Mouse (Mus musculus) MEL (cell line): ENCODE measurements around the gene Vps13d. TPM values are rescaled to one million over a fixed set of nuclear protein-coding genes. Genes with fewer than 3 reads are reported as not detected.

ENCODE experiments used
- DNase-seq: peaks from one replicate; pipeline ENCODE4 v3.0.0; 2011; ENCODE audit warnings: low read depth, low spot score
- H3K27ac ChIP-seq: 2 replicates; pipeline ENCODE4 v1.5.1; 2012; ENCODE audit warnings: low read depth, mild to moderate bottlenecking, control low read depth, low read length, moderate library complexity; ENCODE audit not compliant: control insufficient read depth
- H3K27me3 ChIP-seq, 2 experiments: fragments of 150-350 bp in 1 of 2; sonication (generic) in 1 of 2; 2 replicates each; pipeline ENCODE4 v1.6.1; 2012; ENCODE audit warnings: low read length in 2 of 2, mild to moderate bottlenecking in 2 of 2, improper control_type of control experiment in 1 of 2, moderate library complexity in 1 of 2; ENCODE audit not compliant: insufficient read depth in 2 of 2, control insufficient read depth in 1 of 2
- H3K36me3 ChIP-seq, 2 experiments: 2 replicates each; pipeline ENCODE4 v1.6.1; 2012 to 2014; ENCODE audit warnings: low read length in 2 of 2, improper control_type of control experiment in 1 of 2, inconsistent platforms in 1 of 2, mild to moderate bottlenecking in 1 of 2; ENCODE audit not compliant: insufficient read depth in 2 of 2, control insufficient read depth in 1 of 2
- H3K4me1 ChIP-seq, 2 experiments: fragments of 150-350 bp in 1 of 2; sonication (generic) in 1 of 2; 2 replicates each; pipeline ENCODE4 v1.6.1; 2012; ENCODE audit warnings: low read length in 2 of 2, improper control_type of control experiment in 1 of 2, mild to moderate bottlenecking in 1 of 2; ENCODE audit not compliant: insufficient read depth in 2 of 2, control insufficient read depth in 1 of 2
- H3K4me3 ChIP-seq, 2 experiments: fragments of 150-350 bp in 1 of 2; sonication (generic) in 1 of 2; 2 replicates each; pipeline ENCODE4 v1.5.1; 2012; ENCODE audit warnings: low read depth in 2 of 2, low read length in 2 of 2, mild to moderate bottlenecking in 2 of 2, moderate library complexity in 2 of 2, control low read depth in 1 of 2, improper control_type of control experiment in 1 of 2; ENCODE audit not compliant: control insufficient read depth in 1 of 2, insufficient read depth in 1 of 2
- H3K79me2 ChIP-seq: 2 replicates; pipeline ENCODE4 v1.6.1; 2012; ENCODE audit warnings: mild to moderate bottlenecking, low read length, moderate library complexity; ENCODE audit not compliant: control insufficient read depth, poor library complexity, insufficient read depth
- H3K9ac ChIP-seq: 2 replicates; pipeline ENCODE4 v1.6.1; 2012; ENCODE audit warnings: low read depth, mild to moderate bottlenecking, control low read depth, low read length, moderate library complexity; ENCODE audit not compliant: control insufficient read depth, poor library complexity, severe bottlenecking
- H3K9me3 ChIP-seq: fragments of 150-350 bp; sonication (generic); replicated peaks from 2 replicates; pipeline ENCODE4 v1.6.1; 2012; ENCODE audit warnings: mild to moderate bottlenecking, low read length, improper control_type of control experiment, moderate library complexity; ENCODE audit not compliant: insufficient read depth
- BHLHE40 ChIP-seq: IDR thresholded peaks from 2 replicates; pipeline ENCODE4 v1.6.1; 2012; ENCODE audit warnings: low read depth, mild to moderate bottlenecking, inconsistent platforms, low read length, improper control_type of control experiment, borderline replicate concordance
- CHD1 ChIP-seq: IDR thresholded peaks from 2 replicates; pipeline ENCODE4 v1.6.1; 2012; ENCODE audit warnings: low read depth, mild to moderate bottlenecking, inconsistent platforms, low read length, improper control_type of control experiment
- CHD2 ChIP-seq: IDR thresholded peaks from 2 replicates; pipeline ENCODE4 v1.6.1; 2011; ENCODE audit warnings: low read length, improper control_type of control experiment
- CTCF ChIP-seq, 3 experiments: IDR thresholded peaks in 2 of 3; conservative IDR thresholded peaks in 1 of 3; 2 replicates each; pipeline ENCODE4 v1.5.1; 2011 to 2012; ENCODE audit warnings: low read length in 3 of 3, low read depth in 2 of 3, mild to moderate bottlenecking in 2 of 3, improper control_type of control experiment in 1 of 3, inconsistent platforms in 1 of 3, mixed read lengths in 1 of 3, moderate library complexity in 1 of 3; ENCODE audit not compliant: control insufficient read depth in 1 of 3, insufficient read depth in 1 of 3, poor library complexity in 1 of 3, severe bottlenecking in 1 of 3
- E2F4 ChIP-seq: IDR thresholded peaks from 2 replicates; pipeline ENCODE4 v1.6.1; 2011; ENCODE audit warnings: low read depth, low read length, improper control_type of control experiment, borderline replicate concordance
- ELF1 ChIP-seq: IDR thresholded peaks from 2 replicates; pipeline ENCODE4 v1.6.1; 2014; ENCODE audit warnings: low read depth, mild to moderate bottlenecking, inconsistent platforms, low read length, improper control_type of control experiment, moderate library complexity
- EP300 ChIP-seq, 2 experiments: IDR thresholded peaks; 2 replicates each; pipeline ENCODE4 v1.6.1; 2011; ENCODE audit warnings: improper control_type of control experiment in 2 of 2, low read length in 2 of 2, low read depth in 1 of 2, mild to moderate bottlenecking in 1 of 2
- ETS1 ChIP-seq: IDR thresholded peaks from 2 replicates; pipeline ENCODE4 v1.6.1; 2012; ENCODE audit warnings: low read depth, mild to moderate bottlenecking, inconsistent platforms, low read length, improper control_type of control experiment, moderate library complexity
- GABPA ChIP-seq: IDR thresholded peaks from 2 replicates; pipeline ENCODE4 v1.6.1; 2012; ENCODE audit warnings: low read depth, mild to moderate bottlenecking, inconsistent platforms, low read length, improper control_type of control experiment, moderate library complexity
- GATA1 ChIP-seq: IDR thresholded peaks from 2 replicates; pipeline ENCODE4 v1.6.1; 2011; ENCODE audit warnings: low read depth, low read length, improper control_type of control experiment
- HCFC1 ChIP-seq: IDR thresholded peaks from 2 replicates; pipeline ENCODE4 v1.6.1; 2012; ENCODE audit warnings: low read depth, mild to moderate bottlenecking, inconsistent platforms, low read length, improper control_type of control experiment, moderate library complexity
- JUND ChIP-seq: IDR thresholded peaks from 2 replicates; pipeline ENCODE4 v1.6.1; 2011; ENCODE audit warnings: low read depth, mild to moderate bottlenecking, improper control_type of control experiment, low read length
- KAT2A ChIP-seq: conservative IDR thresholded peaks from 2 replicates; pipeline ENCODE4 v1.6.1; 2012; ENCODE audit warnings: low read depth, low read length, improper control_type of control experiment, inconsistent platforms
- MAFK ChIP-seq: IDR thresholded peaks from 2 replicates; pipeline ENCODE4 v1.6.1; 2011; ENCODE audit warnings: low read depth, mild to moderate bottlenecking, low read length, improper control_type of control experiment, borderline replicate concordance
- MAX ChIP-seq: IDR thresholded peaks from 2 replicates; pipeline ENCODE4 v1.6.1; 2011; ENCODE audit warnings: low read length, improper control_type of control experiment
- MAZ ChIP-seq: IDR thresholded peaks from 2 replicates; pipeline ENCODE4 v1.6.1; 2012; ENCODE audit warnings: low read depth, mild to moderate bottlenecking, inconsistent platforms, low read length, improper control_type of control experiment
- MEF2A ChIP-seq: IDR thresholded peaks from 2 replicates; pipeline ENCODE4 v1.6.1; 2014; ENCODE audit warnings: low read depth, mild to moderate bottlenecking, inconsistent platforms, low read length, improper control_type of control experiment; ENCODE audit not compliant: poor library complexity, insufficient replicate concordance, severe bottlenecking; ENCODE audit errors: extremely low read depth
- MXI1 ChIP-seq: IDR thresholded peaks from 2 replicates; pipeline ENCODE4 v1.6.1; 2011; ENCODE audit warnings: mild to moderate bottlenecking, low read depth, low read length, improper control_type of control experiment
- MYB ChIP-seq: IDR thresholded peaks from 2 replicates; pipeline ENCODE4 v1.6.1; 2011; ENCODE audit warnings: mild to moderate bottlenecking, low read depth, low read length, improper control_type of control experiment
- MYC ChIP-seq: IDR thresholded peaks from 2 replicates; pipeline ENCODE4 v1.6.1; 2011; ENCODE audit warnings: low read depth, mild to moderate bottlenecking, low read length, improper control_type of control experiment, moderate library complexity
- NELFE ChIP-seq: IDR thresholded peaks from 2 replicates; pipeline ENCODE4 v1.6.1; 2011; ENCODE audit warnings: low read depth, low read length, improper control_type of control experiment
- POLR2A ChIP-seq, 2 experiments: IDR thresholded peaks; 2 replicates each; pipeline ENCODE4 v1.6.1; 2011 to 2012; ENCODE audit warnings: low read length in 2 of 2, mild to moderate bottlenecking in 2 of 2, control low read depth in 1 of 2, improper control_type of control experiment in 1 of 2, low read depth in 1 of 2, moderate library complexity in 1 of 2; ENCODE audit not compliant: control insufficient read depth in 1 of 2, insufficient read depth in 1 of 2, poor library complexity in 1 of 2
- POLR2AphosphoS2 ChIP-seq: IDR thresholded peaks from 2 replicates; pipeline ENCODE4 v1.6.1; 2011; ENCODE audit warnings: low read length, improper control_type of control experiment
- POLR2AphosphoS5 ChIP-seq: IDR thresholded peaks from 2 replicates; pipeline ENCODE4 v1.6.1; 2012; ENCODE audit warnings: low read depth, borderline replicate concordance, mild to moderate bottlenecking, inconsistent platforms, low read length, moderate library complexity, mixed read lengths
- RAD21 ChIP-seq: IDR thresholded peaks from 2 replicates; pipeline ENCODE4 v1.6.1; 2011; ENCODE audit warnings: mild to moderate bottlenecking, low read depth, low read length, improper control_type of control experiment
- RCOR1 ChIP-seq: IDR thresholded peaks from 2 replicates; pipeline ENCODE4 v1.6.1; 2012; ENCODE audit warnings: low read depth, mild to moderate bottlenecking, inconsistent platforms, low read length, improper control_type of control experiment
- SIN3A ChIP-seq: IDR thresholded peaks from 2 replicates; pipeline ENCODE4 v1.6.1; 2012; ENCODE audit warnings: low read length, improper control_type of control experiment, inconsistent platforms
- SMC3 ChIP-seq: IDR thresholded peaks from 2 replicates; pipeline ENCODE4 v1.6.1; 2011; ENCODE audit warnings: low read depth, low read length, improper control_type of control experiment
- TAL1 ChIP-seq: IDR thresholded peaks from 2 replicates; pipeline ENCODE4 v1.6.1; 2012; ENCODE audit warnings: mild to moderate bottlenecking, inconsistent platforms, low read length, moderate library complexity, mixed read lengths
- TBP ChIP-seq: IDR thresholded peaks from 2 replicates; pipeline ENCODE4 v1.8.0; 2011; ENCODE audit warnings: low read depth, low read length, improper control_type of control experiment
- TCF12 ChIP-seq: IDR thresholded peaks from 2 replicates; pipeline ENCODE4 v1.6.1; 2014; ENCODE audit warnings: low read depth, mild to moderate bottlenecking, inconsistent platforms, low read length, improper control_type of control experiment, moderate library complexity
- UBTF ChIP-seq: IDR thresholded peaks from 2 replicates; pipeline ENCODE4 v1.6.1; 2012; ENCODE audit warnings: low read depth, mild to moderate bottlenecking, inconsistent platforms, low read length, improper control_type of control experiment, moderate library complexity, borderline replicate concordance; ENCODE audit not compliant: insufficient read depth
- USF1 ChIP-seq: IDR thresholded peaks from 2 replicates; pipeline ENCODE4 v1.6.1; 2014; ENCODE audit warnings: low read depth, mild to moderate bottlenecking, inconsistent platforms, low read length, improper control_type of control experiment, moderate library complexity
- USF2 ChIP-seq, 2 experiments: IDR thresholded peaks; 2 replicates each; pipeline ENCODE4 v1.6.1; 2011 to 2012; ENCODE audit warnings: improper control_type of control experiment in 2 of 2, low read length in 2 of 2, borderline replicate concordance in 1 of 2, inconsistent platforms in 1 of 2, low read depth in 1 of 2, mild to moderate bottlenecking in 1 of 2; ENCODE audit not compliant: insufficient read depth in 1 of 2
- ZC3H11A ChIP-seq: IDR thresholded peaks from 2 replicates; pipeline ENCODE4 v1.6.1; 2012; ENCODE audit warnings: low read depth, mild to moderate bottlenecking, inconsistent platforms, low read length, improper control_type of control experiment
- ZKSCAN1 ChIP-seq: IDR thresholded peaks from 2 replicates; pipeline ENCODE4 v1.6.1; 2012; ENCODE audit warnings: low read depth, mild to moderate bottlenecking, inconsistent platforms, low read length, improper control_type of control experiment, moderate library complexity
- ZMIZ1 ChIP-seq: IDR thresholded peaks from 2 replicates; pipeline ENCODE4 v1.6.1; 2012; ENCODE audit warnings: low read depth, mild to moderate bottlenecking, inconsistent platforms, low read length, improper control_type of control experiment, moderate library complexity
- ZNF384 ChIP-seq: IDR thresholded peaks from 2 replicates; pipeline ENCODE4 v1.6.1; 2012; ENCODE audit warnings: low read depth, mild to moderate bottlenecking, inconsistent platforms, low read length, improper control_type of control experiment
- polyA plus RNA-seq, 2 experiments: library from polyadenylated mRNA; stranded (reverse) in 1 of 2; unstranded in 1 of 2; fragments of >175 nt in 1 of 2; fragments of >200 nt in 1 of 2; gene quantifications; 2 replicates each; pipeline versions ENCODE4 v1.2.1 to v1.2.4; 2012; ENCODE audit warnings: low replicate concordance in 2 of 2, low read depth in 1 of 2; ENCODE audit not compliant: insufficient read length in 2 of 2, insufficient read depth in 1 of 2, missing spikeins in 1 of 2
- total RNA-seq: library from RNA; depleted of rRNA; stranded (reverse); fragments of 300-350 nt; gene quantifications from 2 replicates; pipeline ENCODE4 v1.2.3, GENCODE M21; 2012

Gene Vps13d
- total and polyA plus RNA-seq, 3 experiments = 8.9 to 14.5 (median 13.2) TPM

- Histone ChIP-seq H3K36me3 (peaks cover 0 to 26% of the 10 kb centered on the region in 2 experiments; a peak in 3 of 4 replicates), H3K9me3 (no peaks in the 10 kb centered on the region), H3K4me3 (no peak overlapping the region), H3K27ac (peak overlapping the region; percentile 53), H3K79me2 (no peaks in the 10 kb centered on the region), H3K4me1 (peaks cover 15 to 33% of the 10 kb centered on the region in 2 experiments), H3K27me3 (no peaks in the 10 kb centered on the region), H3K9ac (no peak overlapping the region)
- DNase-seq = peak; percentile 77
- TF ChIP-seq ZC3H11A (no peak), POLR2AphosphoS5 (no peak), TCF12 (peak; percentile 98), MXI1 (peak; percentile 84), BHLHE40 (peak; percentile 73; the same call in 1 of the 2 replicates), GABPA (no peak), USF2 (IDR thresholded peaks at IDR 0.05; ENCODE audit: borderline replicate concordance in 1 of 2, insufficient read depth in 1 of 2, low read depth in 1 of 2, low read length in 2 of 2) (no peak), NELFE (no peak), ZMIZ1 (no peak), MAFK (peak; percentile 48; the same call in 1 of the 2 replicates), CHD1 (no peak), MAX (no peak; the same call in 1 of the 2 replicates), TAL1 (peak; percentile 87), MYB (peak; percentile 73; the same call in 1 of the 2 replicates), JUND (no peak), ETS1 (peak; percentile 98), TBP (no peak), CTCF (IDR thresholded peaks at IDR 0.05 in 2 of 3, conservative IDR thresholded peaks at IDR 0.05 in 1 of 3; ENCODE audit: control insufficient read depth in 1 of 3, insufficient read depth in 1 of 3, low read depth in 2 of 3, low read length in 3 of 3, poor library complexity in 1 of 3, severe bottlenecking in 1 of 3) (no peak), ZKSCAN1 (no peak), POLR2A (IDR thresholded peaks at IDR 0.05; ENCODE audit: control insufficient read depth in 1 of 2, insufficient read depth in 1 of 2, low read depth in 1 of 2, low read length in 2 of 2, poor library complexity in 1 of 2) (no peak), MAZ (no peak), POLR2AphosphoS2 (no peak), KAT2A (no peak), CHD2 (no peak; the same call in 1 of the 2 replicates), E2F4 (no peak), EP300 (IDR thresholded peaks at IDR 0.05; ENCODE audit: low read depth in 1 of 2, low read length in 2 of 2) (peak; percentile 95 to 96), SMC3 (no peak), UBTF (no peak), USF1 (no peak), RAD21 (no peak), MYC (peak; percentile 40; the same call in 1 of the 2 replicates), MEF2A (peak; percentile 46; the same call in 1 of the 2 replicates), ELF1 (0 out of 2 replicates have a peak, but pooled peaks have one; percentile 18), ZNF384 (no peak), GATA1 (peak; percentile 97), SIN3A (peak; percentile 89), RCOR1 (peak; percentile 85), HCFC1 (no peak)
Measured at GRCm38 (mm10) chr4:145033392-145033791, 161.4 kb downstream of the Vps13d start.
